Mouse (Mus musculus) testis, postnatal 10 days (tissue): ENCODE measurements around the gene Gm13306.
"Not testable (repeated sequence)": the region's sequence is repeated elsewhere in the genome, so short reads cannot be mapped to it uniquely, and the experiment has no call there.

Source experiments
- DNase-seq: peaks from one replicate; pipeline ENCODE4 v3.0.0; 2021; ENCODE audit warnings: low spot score

Gm13306 gene

GRCm38 (mm10) chr4:42153136-42153535, at the start of gene Gm13306:
Gm13306 (plus strand) TSS chr4:42153436.
- DNase-seq: not testable (repeated sequence)

- DNase-seq: not testable (repeated sequence)
These were observed 38.7 kb upstream of the Gm13306 start, which contains the start of gene Gm13304 for GRCm38 (mm10) chr4:42114517-42114916. Gm13304 (plus strand) TSS chr4:42114817.

- DNase-seq: not testable (repeated sequence)
These were observed 15.3 kb downstream of the Gm13306 start, which contains the start of gene Gm13305 for GRCm38 (mm10) chr4:42168503-42168902. Gm13305 (minus strand) TSS chr4:42168603.

GRCm38 (mm10) chr4:42178243-42178642, 25.0 kb downstream of the Gm13306 start:
- not testable (repeated sequence) for DNase-seq

- DNase-seq: not testable (repeated sequence)
These were observed 30.3 kb downstream of the Gm13306 start for GRCm38 (mm10) chr4:42183234-42184197.

GRCm38 (mm10) chr4:42184324-42184979, 31.2 kb downstream of the Gm13306 start:
- not testable (repeated sequence) for DNase-seq

- not testable (repeated sequence) for DNase-seq
These were observed 31.7 kb downstream of the Gm13306 start for GRCm38 (mm10) chr4:42184980-42185372.
